Mouse (Mus musculus): ENCODE data around the gene Sgsm2. TPM values are rescaled to one million over a fixed set of nuclear protein-coding genes. Genes with fewer than 3 reads are reported as not detected.

Gene Sgsm2
- polyA plus RNA-seq, 1 experiment from 2014 or later = 6.0 TPM

- under 1% methylated on average over 50 of the region's 55 CpGs for WGBS
These were observed 620 bp downstream of the Sgsm2 start for GRCm38 (mm10) chr11:74895980-74896900.

GRCm38 (mm10) chr11:74894619-74895018 is 2.2 kb downstream of the Sgsm2 start:
- no peak for ATAC-seq (ENCODE audit: insufficient read depth, low FRiP score)
- H3K9me3 ChIP-seq (replicated peaks; ENCODE audit: control insufficient read depth, low read length) = no peaks in the 10 kb centered on the region
- 77% methylated on average over 4 of the region's 4 CpGs for WGBS
- H3K36me3 ChIP-seq (ENCODE audit: control insufficient read depth, insufficient read depth, low read length) = no peaks in the 10 kb centered on the region
- no peak overlapping the region for H3K27ac ChIP-seq (ENCODE audit: low read length)
- H3K4me3 ChIP-seq (replicated peaks; ENCODE audit: low read length) = no peak overlapping the region
- H3K4me2 ChIP-seq (ENCODE audit: low read depth, low read length) = no peak overlapping the region
- H3K27me3 ChIP-seq (ENCODE audit: control insufficient read depth, insufficient read depth, low read length) = no peaks in the 10 kb centered on the region
- peaks cover 7% of the 10 kb centered on the region; the same call in 1 of the 2 replicates for H3K4me1 ChIP-seq (ENCODE audit: control insufficient read depth, insufficient read depth, low read length)
- no peak overlapping the region for H3K9ac ChIP-seq (ENCODE audit: low read length)

More at GRCm38 (mm10) chr11:74895980-74896900, 620 bp downstream of the Sgsm2 start:
- H3K9ac ChIP-seq (ENCODE audit: low read length) = peak overlapping the region; percentile 88
- H3K9me3 ChIP-seq (replicated peaks; ENCODE audit: control insufficient read depth, low read length) = no peaks in the 10 kb centered on the region
- H3K4me2 ChIP-seq (ENCODE audit: low read depth, low read length) = peak overlapping the region; percentile 95
- H3K4me3 ChIP-seq (replicated peaks; ENCODE audit: low read length) = peak overlapping the region; percentile 98
- no peaks in the 10 kb centered on the region for H3K27me3 ChIP-seq (ENCODE audit: control insufficient read depth, insufficient read depth, low read length)
- H3K36me3 ChIP-seq (ENCODE audit: control insufficient read depth, insufficient read depth, low read length) = peaks cover 13% of the 10 kb centered on the region
- H3K27ac ChIP-seq (ENCODE audit: low read length) = peak overlapping the region; percentile 93
- peaks cover 17% of the 10 kb centered on the region for H3K4me1 ChIP-seq (ENCODE audit: control insufficient read depth, insufficient read depth, low read length)
- ATAC-seq (ENCODE audit: insufficient read depth, low FRiP score) = peak; percentile 73

- Histone ChIP-seq H3K4me3 (replicated peaks; ENCODE audit: low read length) (no peak overlapping the region), H3K9me3 (replicated peaks; ENCODE audit: control insufficient read depth, low read length) (no peaks in the 10 kb centered on the region), H3K4me2 (ENCODE audit: low read depth, low read length) (no peak overlapping the region), H3K36me3 (ENCODE audit: control insufficient read depth, insufficient read depth, low read length) (no peaks in the 10 kb centered on the region), H3K27me3 (ENCODE audit: control insufficient read depth, insufficient read depth, low read length) (no peaks in the 10 kb centered on the region), H3K4me1 (ENCODE audit: control insufficient read depth, insufficient read depth, low read length) (peaks cover 9% of the 10 kb centered on the region; the same call in 1 of the 2 replicates), H3K9ac (ENCODE audit: low read length) (no peak overlapping the region), H3K27ac (ENCODE audit: low read length) (no peak overlapping the region)
- no peak for ATAC-seq (ENCODE audit: insufficient read depth, low FRiP score)
- WGBS = 93% methylated on average over 10 of the region's 10 CpGs
These were observed 13.8 kb downstream of the Sgsm2 start for GRCm38 (mm10) chr11:74883098-74883497.

GRCm38 (mm10) chr11:74881979-74882378 is 14.9 kb downstream of the Sgsm2 start:
- H3K36me3 ChIP-seq (ENCODE audit: control insufficient read depth, insufficient read depth, low read length) = no peaks in the 10 kb centered on the region
- H3K27me3 ChIP-seq (ENCODE audit: control insufficient read depth, insufficient read depth, low read length) = no peaks in the 10 kb centered on the region
- H3K4me2 ChIP-seq (ENCODE audit: low read depth, low read length) = no peak overlapping the region
- H3K27ac ChIP-seq (ENCODE audit: low read length) = no peak overlapping the region
- no peak for ATAC-seq (ENCODE audit: insufficient read depth, low FRiP score)
- H3K4me1 ChIP-seq (ENCODE audit: control insufficient read depth, insufficient read depth, low read length) = peaks cover 10% of the 10 kb centered on the region
- peak overlapping the region; percentile 4; the same call in 1 of the 2 replicates for H3K9ac ChIP-seq (ENCODE audit: low read length)
- WGBS = 52% methylated on average over 14 of the region's 14 CpGs
- H3K4me3 ChIP-seq (replicated peaks; ENCODE audit: low read length) = no peak overlapping the region
- H3K9me3 ChIP-seq (replicated peaks; ENCODE audit: control insufficient read depth, low read length) = no peaks in the 10 kb centered on the region

DNA sequence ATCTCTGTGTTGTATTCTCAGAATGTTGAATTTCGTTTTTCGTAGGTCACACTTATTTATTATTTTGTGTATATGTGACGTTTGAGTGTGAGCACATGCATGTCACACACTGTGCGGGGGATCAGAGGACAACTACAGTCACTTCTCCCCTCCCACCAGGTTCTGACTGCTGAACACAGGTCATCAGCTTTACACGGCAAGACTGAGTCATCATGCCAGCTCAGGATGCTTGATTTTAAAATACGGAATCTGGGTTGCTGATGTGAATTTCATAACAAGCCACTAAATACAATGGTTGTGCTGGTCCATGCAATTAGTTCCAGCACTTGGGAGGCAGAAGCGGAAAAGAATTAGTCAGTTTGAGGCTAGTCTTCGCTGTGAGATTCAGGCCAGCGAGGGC is 15.9 kb downstream of the Sgsm2 start:
- no peak overlapping the region for H3K4me2 ChIP-seq (ENCODE audit: low read depth, low read length)
- H3K9ac ChIP-seq (ENCODE audit: low read length) = 0 out of 2 replicates have a peak overlapping the region, but pooled peaks have one; percentile 11
- no peaks in the 10 kb centered on the region for H3K36me3 ChIP-seq (ENCODE audit: control insufficient read depth, insufficient read depth, low read length)
- no peak for ATAC-seq (ENCODE audit: insufficient read depth, low FRiP score)
- WGBS = 80% methylated on average over 9 of the region's 9 CpGs
- H3K4me1 ChIP-seq (ENCODE audit: control insufficient read depth, insufficient read depth, low read length) = peaks cover 20% of the 10 kb centered on the region
- H3K27me3 ChIP-seq (ENCODE audit: control insufficient read depth, insufficient read depth, low read length) = no peaks in the 10 kb centered on the region
- H3K4me3 ChIP-seq (replicated peaks; ENCODE audit: low read length) = no peak overlapping the region
- H3K27ac ChIP-seq (ENCODE audit: low read length) = no peak overlapping the region
- no peaks in the 10 kb centered on the region for H3K9me3 ChIP-seq (replicated peaks; ENCODE audit: control insufficient read depth, low read length)

DNA sequence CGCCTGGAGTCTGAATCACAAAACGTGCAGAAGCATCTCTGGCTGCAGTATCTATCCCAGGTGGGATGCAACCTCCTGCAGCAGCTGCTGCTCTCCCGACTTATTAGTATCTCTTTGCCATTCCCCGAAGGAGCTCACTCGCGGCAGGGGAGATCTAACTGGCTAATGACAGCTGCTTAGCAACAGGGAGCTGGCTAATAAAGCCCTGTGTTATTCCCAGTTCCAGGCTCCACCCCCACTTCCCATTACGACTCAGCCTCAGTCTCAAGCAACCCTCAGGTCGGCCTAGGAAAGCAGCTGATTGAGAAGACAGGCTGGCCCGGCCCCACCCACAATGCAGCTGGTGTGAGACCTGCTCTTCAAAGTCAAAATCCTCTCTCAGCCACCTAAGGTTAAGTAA is 20.1 kb downstream of the Sgsm2 start:
- H3K4me1 ChIP-seq (ENCODE audit: control insufficient read depth, insufficient read depth, low read length) = peaks cover 18% of the 10 kb centered on the region
- no peak overlapping the region for H3K9ac ChIP-seq (ENCODE audit: low read length)
- no peaks in the 10 kb centered on the region for H3K36me3 ChIP-seq (ENCODE audit: control insufficient read depth, insufficient read depth, low read length)
- peak; percentile 84 for ATAC-seq (ENCODE audit: insufficient read depth, low FRiP score)
- 2% methylated on average over 9 of the region's 9 CpGs for WGBS
- H3K27ac ChIP-seq (ENCODE audit: low read length) = peak overlapping the region; percentile 2; the same call in 1 of the 2 replicates
- H3K9me3 ChIP-seq (replicated peaks; ENCODE audit: control insufficient read depth, low read length) = no peaks in the 10 kb centered on the region
- peak overlapping the region; percentile 41; the same call in 1 of the 2 replicates for H3K4me2 ChIP-seq (ENCODE audit: low read depth, low read length)
- no peaks in the 10 kb centered on the region for H3K27me3 ChIP-seq (ENCODE audit: control insufficient read depth, insufficient read depth, low read length)
- no peak overlapping the region; the same call in 1 of the 2 replicates for H3K4me3 ChIP-seq (replicated peaks; ENCODE audit: low read length)

DNA sequence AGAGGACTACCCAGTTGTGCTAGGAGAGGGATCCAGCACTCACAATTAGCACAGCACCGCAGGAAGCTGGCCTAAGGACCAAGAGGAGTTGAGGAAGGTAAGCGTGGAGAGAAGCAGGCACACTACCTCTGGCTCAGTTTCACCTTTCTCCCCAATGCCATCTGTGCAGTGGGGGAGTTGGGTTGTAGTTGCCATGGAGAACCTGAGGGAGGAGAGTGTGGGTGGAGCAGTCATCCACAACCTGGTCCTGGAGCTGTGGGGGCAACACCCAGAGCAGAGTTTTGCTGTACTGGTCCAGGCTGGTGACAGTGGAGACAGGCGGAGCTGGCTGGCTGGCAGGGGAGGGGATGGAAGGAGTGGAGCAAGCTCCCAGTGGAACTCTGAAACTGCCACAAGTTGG is 22.2 kb downstream of the Sgsm2 start:
- 67% methylated on average over 3 of the region's 3 CpGs for WGBS
- Histone ChIP-seq H3K9ac (ENCODE audit: low read length) (no peak overlapping the region), H3K27me3 (ENCODE audit: control insufficient read depth, insufficient read depth, low read length) (no peaks in the 10 kb centered on the region), H3K27ac (ENCODE audit: low read length) (peak overlapping the region; percentile 34; the same call in 1 of the 2 replicates), H3K4me1 (ENCODE audit: control insufficient read depth, insufficient read depth, low read length) (peaks cover 16% of the 10 kb centered on the region), H3K9me3 (replicated peaks; ENCODE audit: control insufficient read depth, low read length) (no peaks in the 10 kb centered on the region), H3K36me3 (ENCODE audit: control insufficient read depth, insufficient read depth, low read length) (no peaks in the 10 kb centered on the region), H3K4me3 (replicated peaks; ENCODE audit: low read length) (no peak overlapping the region), H3K4me2 (ENCODE audit: low read depth, low read length) (no peak overlapping the region)
- no peak for ATAC-seq (ENCODE audit: insufficient read depth, low FRiP score)

DNA sequence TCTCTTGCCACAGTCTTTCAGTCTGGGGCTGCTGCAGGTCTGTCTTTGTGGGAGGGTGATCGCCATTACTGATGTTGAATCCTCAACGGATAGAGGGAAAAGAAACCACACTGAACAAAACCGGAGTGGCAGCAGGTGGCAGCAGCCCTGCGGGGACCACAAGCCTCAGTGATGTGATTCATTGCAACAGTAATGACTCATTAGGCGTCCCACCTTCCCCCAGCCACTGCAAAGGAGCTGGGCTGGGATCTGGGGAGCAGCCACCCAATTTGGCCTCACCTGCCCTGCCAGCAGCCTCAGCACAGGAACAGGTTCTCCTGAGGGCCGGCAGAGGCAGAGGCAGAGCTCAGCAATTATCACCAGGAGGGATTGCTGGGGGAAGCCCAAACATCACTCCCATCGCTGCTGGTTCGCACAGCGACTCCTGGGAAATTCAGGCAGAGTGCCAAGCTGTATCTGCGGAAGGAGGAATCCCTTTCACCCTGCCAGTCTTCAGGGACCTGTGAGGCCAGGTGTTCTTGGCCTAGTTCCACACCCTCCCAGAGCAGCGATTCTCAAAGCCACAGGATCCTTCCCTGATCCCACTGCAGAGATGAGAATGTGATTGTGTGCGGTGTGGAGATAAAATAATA is 25.8 kb downstream of the Sgsm2 start:
- H3K27ac ChIP-seq (ENCODE audit: low read length) = peak overlapping the region; percentile 65
- 29% methylated on average over 12 of the region's 12 CpGs for WGBS
- H3K4me1 ChIP-seq (ENCODE audit: control insufficient read depth, insufficient read depth, low read length) = peaks cover 6% of the 10 kb centered on the region
- H3K27me3 ChIP-seq (ENCODE audit: control insufficient read depth, insufficient read depth, low read length) = no peaks in the 10 kb centered on the region
- H3K4me3 ChIP-seq (replicated peaks; ENCODE audit: low read length) = no peak overlapping the region
- no peaks in the 10 kb centered on the region for H3K9me3 ChIP-seq (replicated peaks; ENCODE audit: control insufficient read depth, low read length)
- peak; percentile 39; the same call in 1 of the 2 replicates for ATAC-seq (ENCODE audit: insufficient read depth, low FRiP score)
- H3K4me2 ChIP-seq (ENCODE audit: low read depth, low read length) = no peak overlapping the region
- H3K36me3 ChIP-seq (ENCODE audit: control insufficient read depth, insufficient read depth, low read length) = no peaks in the 10 kb centered on the region
- H3K9ac ChIP-seq (ENCODE audit: low read length) = no peak overlapping the region

- no peak for ATAC-seq (ENCODE audit: insufficient read depth, low FRiP score)
- H3K4me3 ChIP-seq (replicated peaks; ENCODE audit: low read length) = no peak overlapping the region
- no peaks in the 10 kb centered on the region for H3K27me3 ChIP-seq (ENCODE audit: control insufficient read depth, insufficient read depth, low read length)
- H3K9me3 ChIP-seq (replicated peaks; ENCODE audit: control insufficient read depth, low read length) = no peaks in the 10 kb centered on the region
- 0 out of 2 replicates have a peak, but pooled peaks cover 3% of the 10 kb centered on the region for H3K4me1 ChIP-seq (ENCODE audit: control insufficient read depth, insufficient read depth, low read length)
- peak overlapping the region; percentile 15; the same call in 1 of the 2 replicates for H3K27ac ChIP-seq (ENCODE audit: low read length)
- no peak overlapping the region for H3K9ac ChIP-seq (ENCODE audit: low read length)
- WGBS = 68% methylated on average over 4 of the region's 4 CpGs
- no peak overlapping the region for H3K4me2 ChIP-seq (ENCODE audit: low read depth, low read length)
- no peaks in the 10 kb centered on the region for H3K36me3 ChIP-seq (ENCODE audit: control insufficient read depth, insufficient read depth, low read length)
These were observed 26.3 kb downstream of the Sgsm2 start for GRCm38 (mm10) chr11:74870544-74870943.

All from stomach, embryonic 16.5 days (tissue).